Mouse (Mus musculus) embryonic facial prominence, embryonic 10.5 days (tissue): Measurements from ENCODE around the gene Flrt1. TPM values are rescaled to one million over a fixed set of nuclear protein-coding genes. Genes with fewer than 3 reads are reported as not detected.

Experiments
- DNase-seq: peaks from one replicate; pipeline ENCODE4 v3.0.0-alpha.2; 2017; ENCODE audit warnings: low spot score
- H3K27ac ChIP-seq: fragments of 300-500 bp; sonication (generic); replicated peaks from 2 replicates; pipeline ENCODE4 v1.5.1; 2016; ENCODE audit warnings: mild to moderate bottlenecking
- H3K27me3 ChIP-seq: fragments of 300-500 bp; sonication (generic); replicated peaks from 2 replicates; pipeline ENCODE4 v1.6.1; 2016; ENCODE audit warnings: low read depth, mild to moderate bottlenecking; ENCODE audit not compliant: poor library complexity, severe bottlenecking
- H3K36me3 ChIP-seq: fragments of 300-500 bp; sonication (generic); replicated peaks from 2 replicates; pipeline ENCODE4 v1.6.1; 2016; ENCODE audit warnings: mild to moderate bottlenecking, moderate library complexity
- H3K4me1 ChIP-seq: fragments of 300-500 bp; sonication (generic); 2 replicates; pipeline ENCODE4 v1.6.1; 2016
- H3K4me3 ChIP-seq: fragments of 300-500 bp; sonication (generic); 2 replicates; pipeline ENCODE4 v1.5.1; 2016; ENCODE audit warnings: mild to moderate bottlenecking, moderate library complexity
- H3K9me3 ChIP-seq: fragments of 300-500 bp; sonication (generic); 2 replicates; pipeline ENCODE4 v1.6.1; 2016; ENCODE audit warnings: mild to moderate bottlenecking
- WGBS: fragments of 180-500 bp; shearing (Covaris S2); methylation state at CpG from one replicate; pipeline ENCODE4 v1.1.7; 2016; 5-methylcytosine and 5-hydroxymethylcytosine counted together
- polyA plus RNA-seq: library from polyadenylated mRNA; unstranded; fragments of >200 nt; fragmentation: Nextera tagmentation; extraction: Ambion mirVana; gene quantifications from 2 replicates; pipeline ENCODE4 v1.2.1, GENCODE M21; 2016

Flrt1 gene
- polyA plus RNA-seq, result 2.5 and 2.9 TPM in 2 replicates

DNA sequence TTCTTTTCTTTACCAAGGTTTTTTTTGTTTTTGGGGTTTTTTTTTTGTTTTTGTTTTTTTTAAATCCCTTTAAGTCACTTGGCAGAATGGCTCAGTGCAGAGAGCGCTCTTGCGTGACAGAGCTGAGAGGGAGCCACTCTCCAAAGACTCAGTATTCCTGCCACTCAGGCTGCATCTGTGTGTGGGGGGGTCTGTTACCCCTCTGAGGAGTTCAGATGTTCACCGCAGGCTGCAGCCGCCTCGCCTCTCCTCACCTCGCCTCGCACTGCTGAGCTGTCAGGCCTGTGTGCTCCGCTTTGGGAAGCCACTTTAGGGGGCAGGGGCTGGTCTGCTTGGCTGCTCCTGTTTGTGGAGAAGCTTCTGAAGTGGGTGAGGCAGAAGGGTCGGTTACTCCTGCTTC, at the start of gene Flrt1:
Flrt1 (minus strand) TSS at position 186 of the 400 bp plus-strand sequence.
- H3K9me3 ChIP-seq, result no peaks in the 10 kb centered on the region
- DNase-seq, result no peak
- H3K4me1 ChIP-seq, result peaks cover 59% of the 10 kb centered on the region
- peak within 1 kb of the TSS; percentile 81 for H3K27ac ChIP-seq
- no peaks in the 10 kb centered on the region for H3K36me3 ChIP-seq
- peaks cover 81% of the 10 kb centered on the region for H3K27me3 ChIP-seq
- 0 out of 2 replicates have a peak within 1 kb of the TSS, but pooled peaks have one; percentile 4 for H3K4me3 ChIP-seq
- 39% methylated on average over 9 of the region's 9 CpGs for WGBS

DNA sequence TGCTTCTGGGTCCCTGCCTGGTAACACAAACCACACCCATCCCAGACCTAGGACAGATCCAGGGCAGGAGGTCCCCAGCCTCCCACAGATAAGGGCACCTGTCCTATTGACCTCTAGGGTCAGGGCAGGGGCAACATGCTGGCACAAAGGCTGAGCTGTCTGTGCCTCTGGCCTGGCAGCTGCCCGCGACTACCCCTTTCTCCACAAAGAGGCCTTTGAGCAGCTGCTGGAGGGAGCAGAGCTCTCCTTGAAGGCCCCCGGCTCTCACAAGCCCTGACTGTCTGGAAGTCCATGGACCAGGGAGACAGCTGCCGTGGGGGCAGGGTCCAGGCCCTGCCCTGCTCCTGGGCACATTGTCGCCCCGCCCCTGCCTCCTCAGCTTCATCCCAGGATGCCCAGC, 49.7 kb upstream of the Flrt1 start:
- 0 out of 2 replicates have a peak overlapping the region, but pooled peaks have one; percentile 5 for H3K4me3 ChIP-seq
- peak overlapping the region; percentile 21; the same call in 1 of the 2 replicates for H3K27ac ChIP-seq
- 38% methylated on average over 6 of the region's 6 CpGs for WGBS
- H3K36me3 ChIP-seq, result no peaks in the 10 kb centered on the region
- peak; percentile 43 for DNase-seq
- H3K4me1 ChIP-seq, result peaks cover 84% of the 10 kb centered on the region
- no peaks in the 10 kb centered on the region for H3K9me3 ChIP-seq
- peaks cover 91% of the 10 kb centered on the region for H3K27me3 ChIP-seq

DNA sequence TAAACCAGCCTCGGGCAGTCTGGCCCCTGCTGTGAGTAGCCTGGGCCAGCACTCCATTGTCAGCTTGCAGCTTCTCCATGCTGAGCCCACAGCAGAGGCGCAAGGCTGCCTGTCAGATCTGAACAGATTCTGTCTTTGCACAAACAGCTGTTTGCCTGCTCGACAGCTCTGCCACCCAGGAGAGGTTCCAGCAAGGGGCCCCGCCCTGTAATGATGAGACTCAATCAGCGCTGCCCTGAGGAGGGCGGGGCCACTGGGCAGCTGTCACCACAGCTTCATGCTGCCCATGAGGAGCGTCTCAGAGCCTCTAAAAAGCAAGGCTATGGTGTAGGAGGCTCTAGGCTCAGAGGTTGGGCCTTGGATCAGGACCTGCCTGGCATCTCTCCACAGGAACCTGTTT, 47.7 kb upstream of the Flrt1 start:
- DNase-seq, result no peak
- 32% methylated on average over 7 of the region's 7 CpGs for WGBS
- Histone ChIP-seq H3K36me3 (no peaks in the 10 kb centered on the region), H3K9me3 (no peaks in the 10 kb centered on the region), H3K4me1 (peaks cover 93% of the 10 kb centered on the region), H3K27ac (peak overlapping the region; percentile 57; the same call in 1 of the 2 replicates), H3K4me3 (no peak overlapping the region; the same call in 1 of the 2 replicates), H3K27me3 (peaks cover 91% of the 10 kb centered on the region)

DNA sequence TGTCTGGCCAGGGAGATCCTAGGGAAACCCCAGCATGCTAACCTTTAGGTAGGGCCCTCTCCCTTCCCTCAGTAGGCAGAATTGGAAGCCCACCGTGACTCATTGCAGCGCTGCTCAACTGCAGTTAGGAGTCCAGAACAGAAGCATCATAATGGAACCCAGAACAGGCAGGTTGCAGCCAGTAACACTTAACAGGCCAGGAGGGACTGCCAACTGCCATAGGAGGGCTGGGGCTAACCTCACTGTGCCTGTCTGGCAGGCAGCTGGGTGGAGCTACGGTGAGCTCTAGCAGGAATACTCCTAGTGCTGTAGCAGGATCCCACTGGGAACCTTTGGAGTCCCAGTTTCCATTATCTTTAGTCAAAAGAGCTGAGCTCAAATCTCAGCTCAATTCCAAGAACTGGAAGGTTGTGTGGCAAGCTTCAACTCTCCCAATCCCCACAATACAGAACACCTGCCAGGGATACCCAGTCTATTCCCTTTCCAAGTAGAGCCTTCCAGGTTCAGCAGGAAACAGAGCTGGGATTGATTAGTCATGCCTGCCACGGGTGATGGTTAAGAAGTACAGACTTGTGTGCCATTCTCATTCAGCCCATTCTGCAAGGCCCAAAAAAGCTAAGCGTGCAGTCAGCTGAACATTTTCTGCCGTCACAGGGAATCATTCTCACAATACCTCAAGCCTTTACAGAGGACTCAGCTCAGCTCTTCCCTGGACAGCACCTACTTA, 46.6 kb upstream of the Flrt1 start:
- Histone ChIP-seq H3K27me3 (peaks cover 90% of the 10 kb centered on the region), H3K27ac (no peak overlapping the region; the same call in 1 of the 2 replicates), H3K4me3 (no peak overlapping the region), H3K9me3 (no peaks in the 10 kb centered on the region), H3K4me1 (peaks cover 93% of the 10 kb centered on the region), H3K36me3 (no peaks in the 10 kb centered on the region)
- DNase-seq, result no peak
- 83% methylated on average over 6 of the region's 6 CpGs for WGBS

DNA sequence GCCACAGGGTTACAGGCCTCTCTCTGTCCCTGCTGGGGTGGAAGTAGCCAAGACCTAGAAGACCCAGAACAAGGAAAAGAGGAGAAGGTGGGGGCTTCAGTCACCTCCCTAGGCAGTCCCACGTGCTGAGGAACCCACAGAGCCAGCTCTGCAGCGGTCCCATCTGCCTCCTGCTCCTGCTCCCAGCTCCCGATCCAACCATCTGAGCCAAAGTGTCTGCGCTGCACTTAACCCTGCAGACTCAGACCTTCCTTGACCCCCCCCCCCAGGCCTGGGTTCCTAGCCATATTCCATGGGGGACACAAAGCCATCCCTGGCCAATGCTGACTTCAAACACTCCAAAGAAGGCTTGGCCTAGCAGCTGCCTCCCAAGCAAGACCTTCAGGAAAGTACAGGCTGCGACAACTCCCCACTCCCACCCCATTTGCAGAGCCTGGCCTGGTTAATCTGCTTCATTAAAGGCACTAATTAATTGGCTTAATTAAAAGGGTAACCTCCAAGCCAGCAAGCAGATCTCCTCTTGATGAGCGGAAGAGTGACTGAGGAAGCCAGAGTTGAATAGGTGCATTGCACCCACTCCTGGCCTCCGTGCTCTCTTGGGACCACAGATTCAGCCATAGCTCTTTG, 45.9 kb upstream of the Flrt1 start:
- no peak for DNase-seq
- 79% methylated on average over 7 of the region's 7 CpGs for WGBS
- Histone ChIP-seq H3K36me3 (no peaks in the 10 kb centered on the region), H3K4me3 (no peak overlapping the region), H3K4me1 (peaks cover 93% of the 10 kb centered on the region), H3K27me3 (peaks cover 90% of the 10 kb centered on the region), H3K9me3 (no peaks in the 10 kb centered on the region), H3K27ac (peak overlapping the region; percentile 66)

DNA sequence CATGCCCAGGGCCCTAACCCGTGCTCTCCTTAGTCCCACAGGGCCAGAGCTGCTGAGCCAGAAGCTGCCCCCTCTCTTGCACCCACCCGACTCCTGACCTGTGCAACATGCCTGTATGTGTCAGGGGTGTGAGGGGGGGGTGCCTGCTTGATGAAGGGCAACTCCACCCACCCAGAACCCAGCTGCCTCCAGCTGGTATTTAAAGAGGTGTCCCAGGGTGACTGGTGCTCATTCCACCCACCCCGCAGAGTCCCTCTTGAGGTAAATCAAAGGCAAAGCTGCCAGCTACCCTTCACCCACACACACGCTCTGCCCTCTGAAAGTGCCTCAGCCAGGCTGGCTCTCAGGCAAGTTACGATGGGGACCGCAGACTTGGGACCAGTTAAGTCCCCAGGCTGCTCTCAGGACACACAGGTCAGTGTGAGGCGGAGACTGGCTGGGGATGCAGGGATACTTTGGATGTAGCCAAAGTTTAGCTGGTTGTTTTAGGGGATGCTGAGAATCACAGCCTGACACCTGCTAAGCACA, 43.7 kb upstream of the Flrt1 start:
- no peak for DNase-seq
- no peaks in the 10 kb centered on the region for H3K36me3 ChIP-seq
- WGBS, result 69% methylated on average over 7 of the region's 7 CpGs
- H3K4me1 ChIP-seq, result peaks cover 78% of the 10 kb centered on the region
- H3K27ac ChIP-seq, result peak overlapping the region; percentile 54; the same call in 1 of the 2 replicates
- H3K27me3 ChIP-seq, result peaks cover 93% of the 10 kb centered on the region
- no peaks in the 10 kb centered on the region for H3K9me3 ChIP-seq
- H3K4me3 ChIP-seq, result no peak overlapping the region

DNA sequence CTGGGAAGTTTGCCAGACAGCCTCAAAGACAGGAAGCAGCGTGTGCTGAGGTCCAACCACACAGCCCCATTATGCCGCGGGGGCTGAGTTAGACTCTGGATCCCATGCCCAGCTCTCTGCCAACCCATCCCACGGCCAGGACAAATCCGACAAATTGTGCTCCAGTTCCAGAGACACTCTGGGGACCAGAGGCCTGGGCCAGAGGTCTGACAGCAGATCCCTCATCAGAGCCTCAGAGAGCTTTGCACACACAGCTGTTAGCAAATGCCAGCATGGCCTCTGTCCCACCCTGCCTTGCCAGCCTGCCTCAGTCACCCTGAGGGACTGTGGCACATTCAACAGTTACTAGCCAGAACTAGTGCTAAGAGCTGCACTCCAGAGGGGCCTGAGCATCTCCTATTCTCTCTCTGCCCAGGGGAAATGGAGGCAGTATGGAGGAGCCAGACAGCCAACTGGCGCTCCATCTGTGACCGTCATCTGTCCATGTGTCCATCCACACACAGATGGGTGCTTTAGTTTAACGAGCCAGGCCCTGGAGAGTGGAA, 43.1 kb upstream of the Flrt1 start:
- Histone ChIP-seq H3K27ac (peak overlapping the region; percentile 54), H3K4me3 (no peak overlapping the region), H3K36me3 (no peaks in the 10 kb centered on the region), H3K27me3 (peaks cover 94% of the 10 kb centered on the region), H3K4me1 (peaks cover 78% of the 10 kb centered on the region), H3K9me3 (no peaks in the 10 kb centered on the region)
- 72% methylated on average over 8 of the region's 8 CpGs for WGBS
- no peak for DNase-seq

DNA sequence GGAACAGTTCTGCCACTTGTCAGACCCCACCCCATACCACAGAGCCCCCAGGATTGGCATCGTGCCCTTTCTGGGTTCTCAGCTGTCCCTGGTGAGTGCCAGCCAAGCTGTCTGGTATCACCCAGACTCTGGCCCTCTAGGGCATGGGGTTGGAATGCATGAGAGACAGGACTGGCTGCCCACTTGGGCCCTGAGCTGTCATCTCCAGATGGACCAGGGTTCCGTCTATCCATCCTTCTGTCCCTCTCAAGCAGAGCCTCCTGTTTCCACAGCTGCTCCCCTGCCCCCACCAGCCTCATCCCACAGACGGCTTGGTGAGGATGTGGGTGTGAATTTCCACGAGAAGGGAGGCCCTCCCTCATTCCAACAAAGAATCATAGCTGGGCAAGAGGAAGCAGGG, 42.6 kb upstream of the Flrt1 start:
- H3K27ac ChIP-seq, result peak overlapping the region; percentile 54
- H3K4me3 ChIP-seq, result no peak overlapping the region
- 51% methylated on average over 4 of the region's 4 CpGs for WGBS
- H3K9me3 ChIP-seq, result no peaks in the 10 kb centered on the region
- H3K36me3 ChIP-seq, result no peaks in the 10 kb centered on the region
- H3K27me3 ChIP-seq, result peaks cover 95% of the 10 kb centered on the region
- DNase-seq, result no peak
- peaks cover 78% of the 10 kb centered on the region for H3K4me1 ChIP-seq

DNA sequence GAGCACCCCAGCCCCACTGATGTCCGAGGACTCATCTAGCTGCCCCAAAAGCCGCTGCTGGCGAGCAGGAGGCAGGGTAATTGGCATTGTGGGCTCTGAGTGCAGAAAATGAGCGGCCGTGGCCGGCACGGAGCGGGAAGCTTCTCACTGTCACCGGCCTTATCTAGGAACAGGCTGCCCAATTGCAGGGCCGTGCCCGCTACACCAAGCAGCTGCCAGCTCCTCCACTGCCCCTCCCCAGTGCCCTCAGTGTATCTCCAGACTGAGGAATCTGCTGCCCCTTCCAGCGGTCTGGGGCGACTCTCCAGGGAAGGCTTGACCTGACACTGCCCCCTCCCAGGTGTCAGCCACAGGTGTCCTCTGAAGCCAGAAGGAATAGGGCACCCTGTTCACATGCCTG, 40.8 kb upstream of the Flrt1 start:
- WGBS, result 78% methylated on average over 13 of the region's 13 CpGs
- Histone ChIP-seq H3K36me3 (no peaks in the 10 kb centered on the region), H3K9me3 (no peaks in the 10 kb centered on the region), H3K27me3 (peaks cover 99% of the 10 kb centered on the region), H3K27ac (no peak overlapping the region; the same call in 1 of the 2 replicates), H3K4me3 (no peak overlapping the region), H3K4me1 (peaks cover 80% of the 10 kb centered on the region)
- no peak for DNase-seq

DNA sequence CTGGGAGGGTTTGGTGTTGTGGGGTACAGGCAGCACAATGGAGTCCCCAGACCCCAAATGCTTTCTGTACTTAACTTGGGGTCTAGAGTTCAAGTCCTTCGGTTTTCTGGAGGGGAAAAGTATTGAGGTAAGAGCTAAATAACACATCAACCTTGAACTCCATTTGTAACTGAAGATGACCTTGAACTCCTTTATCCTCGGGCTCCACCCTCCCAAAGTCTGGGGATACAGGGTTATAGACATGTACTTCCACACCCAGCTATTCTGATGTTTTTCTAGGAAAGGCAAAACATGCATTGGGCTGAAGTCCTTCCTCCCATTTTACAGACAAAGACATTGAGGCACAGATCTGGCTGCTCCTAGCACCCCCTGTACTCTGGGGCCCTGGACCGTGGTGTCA, 38.9 kb upstream of the Flrt1 start:
- peaks cover 98% of the 10 kb centered on the region for H3K27me3 ChIP-seq
- no peak for DNase-seq
- peaks cover 80% of the 10 kb centered on the region for H3K4me1 ChIP-seq
- no peaks in the 10 kb centered on the region for H3K36me3 ChIP-seq
- 80% methylated on average over 3 of the region's 3 CpGs for WGBS
- H3K9me3 ChIP-seq, result no peaks in the 10 kb centered on the region
- H3K27ac ChIP-seq, result no peak overlapping the region
- H3K4me3 ChIP-seq, result peak overlapping the region; percentile 54

DNA sequence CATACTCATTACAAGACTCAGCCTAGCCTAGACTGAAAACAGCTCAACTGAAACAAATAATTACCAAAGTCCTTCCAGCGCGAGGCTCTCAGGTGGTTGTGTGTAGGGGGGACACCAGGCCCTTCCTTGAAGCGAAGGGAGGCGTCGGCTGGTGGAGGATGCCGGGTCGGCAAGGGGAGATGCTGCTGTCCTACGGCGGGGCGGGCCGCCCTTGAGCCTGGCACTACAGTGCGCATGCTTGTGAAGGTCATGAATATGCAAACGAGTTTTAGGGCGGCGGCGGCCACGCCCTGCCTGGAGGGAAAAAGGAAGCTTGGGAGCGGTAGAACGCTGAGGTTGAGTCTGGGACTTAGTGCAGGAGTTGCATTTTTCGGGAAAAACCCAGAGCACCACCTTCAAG, 38.3 kb upstream of the Flrt1 start:
- H3K27ac ChIP-seq, result peak overlapping the region; percentile 57; the same call in 1 of the 2 replicates
- H3K36me3 ChIP-seq, result no peaks in the 10 kb centered on the region
- no peaks in the 10 kb centered on the region for H3K9me3 ChIP-seq
- peak overlapping the region; percentile 54 for H3K4me3 ChIP-seq
- 1% methylated on average over 20 of the region's 20 CpGs for WGBS
- DNase-seq, result peak; percentile 82
- peaks cover 96% of the 10 kb centered on the region for H3K27me3 ChIP-seq
- H3K4me1 ChIP-seq, result peaks cover 80% of the 10 kb centered on the region

DNA sequence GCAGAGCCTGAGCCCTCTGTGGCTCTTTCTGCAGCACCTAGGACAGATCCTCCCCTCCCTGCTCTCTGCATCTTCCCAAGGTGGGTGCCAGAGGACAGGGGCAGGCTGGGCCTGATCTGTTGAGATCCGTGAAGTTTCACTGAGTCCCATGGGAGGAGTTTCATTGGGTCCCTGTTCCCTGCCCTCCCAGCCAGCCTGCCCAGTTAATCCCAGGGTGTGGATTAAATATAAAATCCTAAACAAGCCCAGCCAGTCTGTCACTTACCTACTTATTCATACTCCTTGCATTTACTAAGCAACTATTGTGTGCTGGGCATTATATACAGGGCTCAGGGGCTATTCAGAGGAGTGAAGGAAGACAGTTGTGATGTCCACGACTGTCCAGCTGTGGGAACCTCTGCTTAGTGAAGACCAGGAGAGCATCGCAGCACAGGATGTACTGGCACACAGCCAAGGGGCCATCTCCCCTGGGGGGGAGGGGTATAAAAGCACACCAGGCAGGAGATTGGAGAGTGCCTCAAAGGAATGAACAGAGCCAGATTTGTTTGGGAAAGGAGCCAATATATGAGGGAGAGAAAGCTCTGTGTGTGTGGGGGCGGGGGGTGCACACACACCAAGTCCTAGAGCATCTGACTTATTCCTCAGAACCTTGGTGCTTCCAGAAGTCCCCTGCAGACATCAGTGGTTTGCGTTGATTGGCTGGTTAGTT, 36.8 kb upstream of the Flrt1 start:
- H3K27me3 ChIP-seq, result peaks cover 96% of the 10 kb centered on the region
- no peaks in the 10 kb centered on the region for H3K36me3 ChIP-seq
- WGBS, result 60% methylated on average over 5 of the region's 5 CpGs
- H3K27ac ChIP-seq, result 0 out of 2 replicates have a peak overlapping the region, but pooled peaks have one; percentile 24
- no peak for DNase-seq
- H3K4me1 ChIP-seq, result peaks cover 80% of the 10 kb centered on the region
- H3K4me3 ChIP-seq, result no peak overlapping the region
- H3K9me3 ChIP-seq, result no peaks in the 10 kb centered on the region
